Mouse (Mus musculus) forebrain, embryonic 16.5 days (tissue): ENCODE results near the gene Qser1. TPM values are rescaled to one million over a fixed set of nuclear protein-coding genes. Genes with fewer than 3 reads are reported as not detected.
"Not testable (repeated sequence)": the region's sequence is repeated elsewhere in the genome, so short reads cannot be mapped to it uniquely, and the experiment has no call there.

Source experiments
- ATAC-seq: fragments of 200-750 bp; cut with Nextera tagmentation; 2 replicates; pipeline ENCODE4 v1.8.0; 2017; ENCODE audit warnings: mild to moderate bottlenecking, moderate library complexity
- H3K27ac ChIP-seq: fragments of 300-500 bp; sonication (generic); 2 replicates; pipeline ENCODE4 v1.5.1; 2014; ENCODE audit warnings: low read length, control low read depth
- H3K27me3 ChIP-seq: fragments of 300-500 bp; sonication (generic); replicated peaks from 2 replicates; pipeline ENCODE4 v1.6.1; 2014; ENCODE audit warnings: low read length; ENCODE audit not compliant: control insufficient read depth, insufficient read depth
- H3K36me3 ChIP-seq: fragments of 300-500 bp; sonication (generic); 2 replicates; pipeline ENCODE4 v1.6.1; 2014; ENCODE audit not compliant: control insufficient read depth, insufficient read depth
- H3K4me1 ChIP-seq: fragments of 300-500 bp; sonication (generic); replicated peaks from 2 replicates; pipeline ENCODE4 v1.6.1; 2014; ENCODE audit warnings: low read length; ENCODE audit not compliant: control insufficient read depth, insufficient read depth
- H3K4me2 ChIP-seq: fragments of 300-500 bp; sonication (generic); 2 replicates; pipeline ENCODE4 v1.6.1; 2014; ENCODE audit warnings: mild to moderate bottlenecking, low read length, control low read depth
- H3K4me3 ChIP-seq: fragments of 300-500 bp; sonication (generic); replicated peaks from 2 replicates; pipeline ENCODE4 v1.5.1; 2014; ENCODE audit warnings: mild to moderate bottlenecking, low read length, control low read depth
- H3K9ac ChIP-seq: fragments of 300-500 bp; sonication (generic); replicated peaks from 2 replicates; pipeline ENCODE4 v1.6.1; 2014; ENCODE audit warnings: low read depth, low read length, control low read depth
- H3K9me3 ChIP-seq: fragments of 300-500 bp; sonication (generic); 2 replicates; pipeline ENCODE4 v1.6.1; 2016; ENCODE audit warnings: low read length; ENCODE audit not compliant: control insufficient read depth
- whole genome bisulfite sequencing: fragments of 180-500 bp; shearing (Covaris S2); extraction: QIAGEN DNeasy Blood & Tissue Kit; methylation state at CpG from one replicate; pipeline ENCODE4 v1.1.7; 2014; 5-methylcytosine and 5-hydroxymethylcytosine counted together
- polyA plus RNA-seq: library from polyadenylated mRNA; unstranded; fragments of >200 nt; fragmentation: Nextera tagmentation; extraction: Ambion mirVana; gene quantifications from 2 replicates; pipeline ENCODE4 v1.2.1, GENCODE M21; 2015

Gene Qser1
- polyA plus RNA-seq, 1 experiment from 2014 or later = 11.1 TPM

- WGBS = 94% methylated on average over 2 of the region's 2 CpGs
- H3K9ac ChIP-seq = no peak overlapping the region
- H3K4me1 ChIP-seq = no peaks in the 10 kb centered on the region
- ATAC-seq = no peak
- H3K4me2 ChIP-seq = no peak overlapping the region
- no peak overlapping the region for H3K27ac ChIP-seq
- no peaks in the 10 kb centered on the region for H3K9me3 ChIP-seq
- H3K27me3 ChIP-seq = no peaks in the 10 kb centered on the region
- no peaks in the 10 kb centered on the region for H3K36me3 ChIP-seq
- no peak overlapping the region for H3K4me3 ChIP-seq
Measured at GRCm38 (mm10) chr2:104832486-104832885, 15.9 kb upstream of the Qser1 start.

GRCm38 (mm10) chr2:104826191-104826590, 9.6 kb upstream of the Qser1 start:
- Histone ChIP-seq H3K9me3 (no peaks in the 10 kb centered on the region), H3K36me3 (no peaks in the 10 kb centered on the region), H3K4me3 (no peak overlapping the region), H3K9ac (no peak overlapping the region), H3K27me3 (no peaks in the 10 kb centered on the region), H3K4me2 (no peak overlapping the region), H3K27ac (no peak overlapping the region), H3K4me1 (no peaks in the 10 kb centered on the region)
- ATAC-seq = no peak
- 93% methylated on average over 4 of the region's 4 CpGs for WGBS

GRCm38 (mm10) chr2:104818763-104819162, 2.2 kb upstream of the Qser1 start:
- H3K9me3 ChIP-seq, H3K9ac ChIP-seq, H3K36me3 ChIP-seq, H3K4me3 ChIP-seq, H3K27me3 ChIP-seq, H3K4me2 ChIP-seq, ATAC-seq, H3K27ac ChIP-seq: not testable (repeated sequence)
- 94% methylated on average over 3 of the region's 3 CpGs for WGBS
- H3K4me1 ChIP-seq = peaks cover 16% of the 10 kb centered on the region

GRCm38 (mm10) chr2:104817555-104818330, 1.2 kb upstream of the Qser1 start:
- no peak for ATAC-seq
- H3K27me3 ChIP-seq = no peaks in the 10 kb centered on the region
- peak overlapping the region; percentile 98 for H3K27ac ChIP-seq
- no peaks in the 10 kb centered on the region for H3K9me3 ChIP-seq
- peak overlapping the region; percentile 100 for H3K9ac ChIP-seq
- H3K4me3 ChIP-seq = peak overlapping the region; percentile 95
- no peaks in the 10 kb centered on the region for H3K36me3 ChIP-seq
- peaks cover 20% of the 10 kb centered on the region for H3K4me1 ChIP-seq
- WGBS = 2% methylated on average over 15 of the region's 15 CpGs
- peak overlapping the region; percentile 81 for H3K4me2 ChIP-seq

- WGBS = 0% methylated on average over 45 of the region's 51 CpGs
- no peaks in the 10 kb centered on the region for H3K36me3 ChIP-seq
- H3K4me2 ChIP-seq = peak overlapping the region; percentile 81
- no peaks in the 10 kb centered on the region for H3K9me3 ChIP-seq
- peak overlapping the region; percentile 95 for H3K4me3 ChIP-seq
- no peaks in the 10 kb centered on the region for H3K27me3 ChIP-seq
- H3K4me1 ChIP-seq = peaks cover 20% of the 10 kb centered on the region
- ATAC-seq = peak; percentile 92
- H3K27ac ChIP-seq = peak overlapping the region; percentile 98
- H3K9ac ChIP-seq = peak overlapping the region; percentile 100
Measured at GRCm38 (mm10) chr2:104816866-104817439, 393 bp upstream of the Qser1 start.

- Histone ChIP-seq H3K36me3 (no peaks in the 10 kb centered on the region), H3K9ac (peak overlapping the region; percentile 100), H3K4me3 (peak overlapping the region; percentile 95), H3K27ac (peak overlapping the region; percentile 98), H3K9me3 (no peaks in the 10 kb centered on the region), H3K4me2 (peak overlapping the region; percentile 82), H3K4me1 (peaks cover 20% of the 10 kb centered on the region), H3K27me3 (no peaks in the 10 kb centered on the region)
- ATAC-seq = peak; percentile 17
- WGBS = 0% methylated on average over 33 of the region's 33 CpGs
Measured at GRCm38 (mm10) chr2:104815561-104816370, 794 bp downstream of the Qser1 start.

GRCm38 (mm10) chr2:104814181-104814951, 2.2 kb downstream of the Qser1 start:
- H3K4me2 ChIP-seq = peak overlapping the region; percentile 43
- H3K27me3 ChIP-seq = no peaks in the 10 kb centered on the region
- ATAC-seq = 0 out of 2 replicates have a peak, but pooled peaks have one; percentile 5
- WGBS = 19% methylated on average over 5 of the region's 5 CpGs
- H3K4me3 ChIP-seq = peak overlapping the region; percentile 24
- peak overlapping the region; percentile 70 for H3K27ac ChIP-seq
- no peaks in the 10 kb centered on the region for H3K9me3 ChIP-seq
- no peaks in the 10 kb centered on the region for H3K36me3 ChIP-seq
- H3K9ac ChIP-seq = 0 out of 2 replicates have a peak overlapping the region, but pooled peaks have one; percentile 29
- peaks cover 20% of the 10 kb centered on the region for H3K4me1 ChIP-seq

- no peak for ATAC-seq
- Histone ChIP-seq H3K9me3 (no peaks in the 10 kb centered on the region), H3K27ac (no peak overlapping the region)
Measured at GRCm38 (mm10) chr2:104805435-104805834, 11.1 kb downstream of the Qser1 start.

More at GRCm38 (mm10) chr2:104805435-104805834, 11.1 kb downstream of the Qser1 start:
- Histone ChIP-seq H3K36me3 (no peaks in the 10 kb centered on the region), H3K9ac (no peak overlapping the region), H3K4me3 (no peak overlapping the region), H3K4me2 (no peak overlapping the region), H3K4me1 (no peaks in the 10 kb centered on the region), H3K27me3 (no peaks in the 10 kb centered on the region)
- WGBS = 90% methylated on average over 1 of the region's 1 CpGs
